Mouse (Mus musculus) heart, adult 2 months (tissue): ENCODE results near the gene Cmah.

Experiments
- CTCF ChIP-seq: fragments of 200-600 bp; IDR thresholded peaks from 2 replicates; pipeline ENCODE4 v1.8.1; 2022; ENCODE audit warnings: antibody characterized with exemption, mild to moderate bottlenecking, moderate library complexity
- EP300 ChIP-seq: fragments of 200-500 bp; IDR thresholded peaks from 2 replicates; pipeline ENCODE4 v1.6.1; 2011; ENCODE audit warnings: low read depth, low read length, control low read depth; ENCODE audit not compliant: insufficient read depth
- POLR2A ChIP-seq: fragments of 200-500 bp; IDR thresholded peaks from 2 replicates; pipeline ENCODE4 v1.6.1; 2011; ENCODE audit warnings: mild to moderate bottlenecking, low read depth, low read length, control low read depth; ENCODE audit not compliant: insufficient read depth

DNA sequence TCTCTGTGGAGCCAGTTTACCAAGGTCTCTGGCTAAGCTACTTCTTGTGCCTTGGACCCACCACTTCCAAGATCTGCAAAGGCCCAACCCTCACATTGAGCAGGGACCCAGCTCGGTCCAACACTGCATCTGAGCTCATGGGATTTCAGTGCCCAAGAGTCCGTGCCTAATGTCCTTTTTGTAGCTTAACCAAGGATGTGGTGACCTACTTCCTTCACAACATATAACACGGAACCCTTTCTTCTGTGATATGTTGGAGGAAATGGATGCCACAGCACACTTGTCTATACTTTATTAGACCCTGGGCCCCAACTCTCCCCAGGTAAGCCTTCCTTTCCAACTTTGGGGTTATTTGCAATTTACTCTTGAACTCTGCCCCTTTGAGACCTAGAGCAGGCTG lies 186.5 kb downstream of the Cmah start:
- no peak for TF ChIP-seq EP300
- TF ChIP-seq CTCF = no peak
- no peak for TF ChIP-seq POLR2A
